Mouse (Mus musculus) kidney, postnatal 4 days (tissue): Measurements from ENCODE around the gene Fndc4.

Experiments used
- DNase-seq, 2 experiments: peaks; one replicate each; pipeline ENCODE4 v3.0.0; 2021; ENCODE audit warnings: mixed read lengths in 2 of 2

Fndc4 gene

GRCm38 (mm10) chr5:31295606-31296141 is at the start of gene Fndc4:
Fndc4 (minus strand) TSS chr5:31296080.
- DNase-seq = peak; percentile 70 to 76

- peak; percentile 57 to 67 for DNase-seq
These were observed 32.4 kb upstream of the Fndc4 start for GRCm38 (mm10) chr5:31328255-31328654.

- DNase-seq = peak; percentile 5 to 21
These were observed 31.0 kb upstream of the Fndc4 start for GRCm38 (mm10) chr5:31326850-31327249.

GRCm38 (mm10) chr5:31324085-31324484 is 28.2 kb upstream of the Fndc4 start:
- no peak for DNase-seq

GRCm38 (mm10) chr5:31322776-31323175 is 26.9 kb upstream of the Fndc4 start:
- DNase-seq = no peak

GRCm38 (mm10) chr5:31312806-31313205 is 16.9 kb upstream of the Fndc4 start:
- no peak for DNase-seq

- no peak for DNase-seq
These were observed 7.2 kb upstream of the Fndc4 start for GRCm38 (mm10) chr5:31303093-31303492.

- no peak for DNase-seq
These were observed 6.0 kb upstream of the Fndc4 start for GRCm38 (mm10) chr5:31301866-31302265.

GRCm38 (mm10) chr5:31298486-31298885 is 2.6 kb upstream of the Fndc4 start:
- no peak for DNase-seq

- DNase-seq = no peak
These were observed 2.1 kb upstream of the Fndc4 start for GRCm38 (mm10) chr5:31297981-31298380.

- DNase-seq = no peak
These were observed 1.3 kb upstream of the Fndc4 start, which contains the start of gene Gckr for GRCm38 (mm10) chr5:31297047-31297757. Gckr (plus strand) TSS chr5:31297443.

- DNase-seq = peak in 1 of 2 experiments; percentile 10
These were observed 795 bp downstream of the Fndc4 start for GRCm38 (mm10) chr5:31294964-31295605.

GRCm38 (mm10) chr5:31291361-31291688 is 4.6 kb downstream of the Fndc4 start:
- no peak for DNase-seq

GRCm38 (mm10) chr5:31290521-31291360 is 5.1 kb downstream of the Fndc4 start, which contains the start of gene Ift172:
Ift172 (minus strand) TSS chr5:31291116.
- peak; percentile 97 to 98 for DNase-seq

- no peak for DNase-seq
These were observed 6.2 kb downstream of the Fndc4 start for GRCm38 (mm10) chr5:31289626-31290230.

- DNase-seq = no peak
These were observed 7.2 kb downstream of the Fndc4 start for GRCm38 (mm10) chr5:31288655-31289054.

GRCm38 (mm10) chr5:31288225-31288624 is 7.7 kb downstream of the Fndc4 start:
- no peak for DNase-seq

GRCm38 (mm10) chr5:31279245-31279988 is 16.5 kb downstream of the Fndc4 start:
- no peak for DNase-seq

GRCm38 (mm10) chr5:31273018-31273417 is 22.9 kb downstream of the Fndc4 start:
- DNase-seq = no peak

- DNase-seq = no peak
These were observed 28.2 kb downstream of the Fndc4 start for GRCm38 (mm10) chr5:31267686-31268085.

GRCm38 (mm10) chr5:31266101-31266500 is 29.8 kb downstream of the Fndc4 start:
- DNase-seq = no peak

- DNase-seq = no peak
These were observed 38.3 kb downstream of the Fndc4 start for GRCm38 (mm10) chr5:31257616-31258015.
